Mouse (Mus musculus) kidney, adult 2 months (tissue): ENCODE data around the gene Lman2. TPM values are rescaled to one million over a fixed set of nuclear protein-coding genes. Genes with fewer than 3 reads are reported as not detected.

Experiments
- DNase-seq: peaks from one replicate; pipeline ENCODE4 v3.0.0; 2021
- H3K27ac ChIP-seq: fragments of 200-500 bp; 2 replicates; pipeline ENCODE4 v1.5.1; 2012; ENCODE audit warnings: low read depth, low read length, control low read depth, inconsistent platforms; ENCODE audit not compliant: insufficient read depth
- H3K27me3 ChIP-seq: fragments of 200-500 bp; replicated peaks from 2 replicates; pipeline ENCODE4 v1.6.1; 2012; ENCODE audit warnings: mild to moderate bottlenecking, moderate library complexity, low read length, inconsistent platforms; ENCODE audit not compliant: control insufficient read depth, insufficient read depth
- H3K36me3 ChIP-seq: fragments of 200-500 bp; 2 replicates; pipeline ENCODE4 v1.6.1; 2012; ENCODE audit warnings: mild to moderate bottlenecking, moderate library complexity, low read length, inconsistent platforms; ENCODE audit not compliant: control insufficient read depth, insufficient read depth
- H3K4me1 ChIP-seq: fragments of 200-500 bp; 2 replicates; pipeline ENCODE4 v1.6.1; 2011; ENCODE audit warnings: low read length; ENCODE audit not compliant: control insufficient read depth, insufficient read depth
- H3K4me3 ChIP-seq: fragments of 200-500 bp; 2 replicates; pipeline ENCODE4 v1.5.1; 2011; ENCODE audit warnings: mild to moderate bottlenecking, low read depth, low read length, control low read depth; ENCODE audit not compliant: insufficient read depth
- CTCF ChIP-seq: fragments of 200-500 bp; conservative IDR thresholded peaks from 2 replicates; pipeline ENCODE4 v1.5.1; 2011; ENCODE audit warnings: low read depth, mild to moderate bottlenecking, control low read depth, low read length, moderate library complexity, mixed read lengths; ENCODE audit not compliant: insufficient read depth, insufficient read length
- POLR2A ChIP-seq: fragments of 200-500 bp; IDR thresholded peaks from one replicate; pipeline ENCODE4 v1.6.1; 2011; ENCODE audit warnings: low read depth, low read length, control low read depth
- WGBS: fragments of 180-500 bp; shearing (Covaris S2); methylation state at CpG from one replicate; pipeline ENCODE4 v1.1.7; 2018; 5-methylcytosine and 5-hydroxymethylcytosine counted together
- polyA plus RNA-seq: library from polyadenylated mRNA; depleted of rRNA; stranded (reverse); fragments of >200 nt; gene quantifications from 2 replicates; pipeline ENCODE4 v1.2.3, GENCODE M21; 2012

Lman2 gene
- polyA plus RNA-seq, 1 experiment = 114 TPM

DNA sequence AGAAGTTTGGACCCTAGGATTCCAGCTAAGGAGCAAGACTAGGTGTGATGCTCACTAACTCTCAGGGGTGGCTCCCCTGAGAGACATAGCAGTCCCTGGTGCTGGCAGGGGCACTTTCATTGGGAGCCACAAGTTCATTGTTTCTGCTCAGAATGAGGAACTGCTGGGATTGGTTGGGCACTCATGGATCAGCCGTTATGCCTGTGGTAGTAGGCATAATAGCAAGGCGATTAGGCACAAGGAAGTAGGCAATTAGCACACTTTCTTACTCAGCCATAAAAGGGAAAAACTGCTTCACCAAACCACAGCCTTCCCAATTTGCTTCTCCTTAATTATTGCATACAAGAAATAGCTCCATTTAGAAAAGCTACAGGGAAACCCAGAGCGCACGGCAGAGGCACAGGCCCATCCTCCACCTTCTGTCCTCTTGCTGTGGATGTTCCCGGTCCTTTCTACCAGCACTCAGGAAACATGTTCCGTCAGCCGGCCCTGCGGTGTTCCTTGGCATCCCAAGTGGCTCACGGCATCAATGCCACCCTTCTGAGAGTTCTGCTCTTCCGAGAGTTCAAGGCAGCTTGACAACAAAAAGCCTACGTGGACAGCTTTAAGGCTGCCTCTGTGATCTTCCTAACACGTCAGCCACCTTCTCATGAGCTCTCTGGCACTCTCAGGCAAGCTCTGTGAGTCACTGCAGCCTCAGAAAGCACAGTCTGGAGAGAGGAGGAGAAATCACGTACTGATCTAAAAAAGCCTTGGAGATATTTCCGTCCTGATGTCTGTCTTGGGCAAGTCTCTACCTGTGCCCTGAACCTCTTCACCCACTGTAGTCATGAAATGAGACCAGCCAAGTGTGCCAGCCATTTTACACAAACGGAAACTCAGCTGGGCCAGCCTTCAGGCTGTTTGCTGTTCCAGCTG lies 41.6 kb upstream of the Lman2 start:
- Histone ChIP-seq H3K27ac (peak overlapping the region; percentile 90), H3K36me3 (peaks cover 9% of the 10 kb centered on the region; the same call in 1 of the 2 replicates), H3K4me3 (peak overlapping the region; percentile 67), H3K4me1 (no peaks in the 10 kb centered on the region), H3K27me3 (no peaks in the 10 kb centered on the region)
- TF ChIP-seq CTCF (no peak), POLR2A (no peak)
- WGBS = 42% methylated on average over 15 of the region's 15 CpGs
- peak; percentile 40 for DNase-seq

DNA sequence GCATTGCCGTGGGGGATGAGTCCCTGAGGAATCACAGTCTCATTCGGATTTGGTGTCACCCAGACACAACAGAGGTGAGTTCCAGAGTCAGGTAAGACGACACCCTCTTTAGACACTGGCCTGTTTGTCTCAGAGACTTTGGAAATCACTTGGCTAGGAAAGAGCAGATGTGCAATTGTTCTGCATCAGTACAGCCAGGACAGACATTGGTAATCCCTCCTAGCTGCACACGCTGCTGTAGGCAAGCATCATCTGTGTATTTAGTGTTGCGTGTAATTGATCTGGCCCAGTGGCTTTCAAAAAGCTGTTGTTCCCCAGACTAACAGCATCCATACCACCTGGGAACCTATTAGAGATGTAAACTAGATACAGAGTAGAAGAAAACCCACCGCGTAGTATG lies 40.7 kb upstream of the Lman2 start:
- Histone ChIP-seq H3K4me3 (peak overlapping the region; percentile 67), H3K4me1 (0 out of 2 replicates have a peak, but pooled peaks cover 4% of the 10 kb centered on the region), H3K27me3 (no peaks in the 10 kb centered on the region), H3K27ac (peak overlapping the region; percentile 90), H3K36me3 (peaks cover 9% of the 10 kb centered on the region; the same call in 1 of the 2 replicates)
- TF ChIP-seq CTCF (no peak), POLR2A (no peak)
- DNase-seq = no peak
- WGBS = 48% methylated on average over 7 of the region's 7 CpGs

DNA sequence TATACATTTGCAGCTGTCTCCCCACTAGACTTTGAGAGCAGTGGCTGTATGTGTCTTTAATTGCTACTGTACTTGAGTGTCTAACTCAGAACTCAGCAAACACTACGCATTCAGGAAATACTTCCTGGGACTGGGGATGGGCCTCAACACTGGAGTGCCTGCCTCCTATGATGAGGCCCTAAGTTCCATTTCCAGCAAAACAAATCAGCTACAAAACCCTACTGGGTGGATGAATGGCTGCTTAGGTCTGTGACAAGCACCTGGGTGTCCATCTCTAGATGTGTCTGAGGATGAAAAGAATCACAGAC lies 37.4 kb upstream of the Lman2 start:
- Histone ChIP-seq H3K4me3 (peak overlapping the region; percentile 67), H3K36me3 (peaks cover 7% of the 10 kb centered on the region; the same call in 1 of the 2 replicates), H3K4me1 (0 out of 2 replicates have a peak, but pooled peaks cover 4% of the 10 kb centered on the region), H3K27me3 (no peaks in the 10 kb centered on the region), H3K27ac (peak overlapping the region; percentile 90)
- 33% methylated on average over 1 of the region's 1 CpGs for WGBS
- peak; percentile 12 for DNase-seq
- TF ChIP-seq POLR2A (no peak), CTCF (no peak)

DNA sequence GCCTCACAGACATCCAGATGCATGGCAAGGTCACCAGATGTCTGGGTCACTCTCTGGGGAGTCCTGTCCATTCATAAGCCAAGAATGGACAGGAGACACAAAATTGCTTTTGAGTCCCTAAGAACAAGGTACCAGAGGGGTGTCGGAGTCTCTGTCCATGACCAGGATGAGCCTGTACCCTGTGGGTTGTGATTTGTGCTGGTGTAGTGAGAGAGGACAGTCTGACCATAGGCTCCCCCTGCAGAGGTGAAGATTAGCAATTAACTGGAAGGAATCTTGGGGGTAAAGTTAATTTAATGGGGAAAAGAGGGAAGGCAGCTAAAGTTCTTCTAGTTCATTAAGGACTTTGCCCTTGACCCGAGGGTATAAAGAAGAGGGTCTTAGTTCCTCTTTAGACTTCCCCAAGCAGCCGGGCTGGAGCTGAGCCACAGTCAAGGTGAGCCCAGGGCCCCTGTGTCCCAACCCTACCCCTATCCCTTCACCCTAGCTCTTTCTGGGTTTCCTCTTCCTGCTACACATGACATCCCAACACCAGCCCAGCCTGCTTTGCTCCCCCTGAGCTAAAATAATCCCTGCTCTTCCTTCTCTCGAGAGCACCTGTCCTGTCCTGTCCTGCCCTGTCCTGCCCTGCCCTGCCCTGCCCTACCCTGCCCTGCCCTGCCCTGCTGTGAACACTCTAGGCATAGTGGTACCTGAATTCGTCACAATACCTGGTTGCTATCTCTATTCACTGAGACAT lies 36.9 kb upstream of the Lman2 start:
- DNase-seq = peak; percentile 89
- Histone ChIP-seq H3K27ac (peak overlapping the region; percentile 90), H3K27me3 (no peaks in the 10 kb centered on the region), H3K4me3 (peak overlapping the region; percentile 67), H3K4me1 (0 out of 2 replicates have a peak, but pooled peaks cover 4% of the 10 kb centered on the region), H3K36me3 (peaks cover 7% of the 10 kb centered on the region; the same call in 1 of the 2 replicates)
- 50% methylated on average over 5 of the region's 5 CpGs for WGBS
- TF ChIP-seq CTCF (no peak), POLR2A (peak; percentile 98)

DNA sequence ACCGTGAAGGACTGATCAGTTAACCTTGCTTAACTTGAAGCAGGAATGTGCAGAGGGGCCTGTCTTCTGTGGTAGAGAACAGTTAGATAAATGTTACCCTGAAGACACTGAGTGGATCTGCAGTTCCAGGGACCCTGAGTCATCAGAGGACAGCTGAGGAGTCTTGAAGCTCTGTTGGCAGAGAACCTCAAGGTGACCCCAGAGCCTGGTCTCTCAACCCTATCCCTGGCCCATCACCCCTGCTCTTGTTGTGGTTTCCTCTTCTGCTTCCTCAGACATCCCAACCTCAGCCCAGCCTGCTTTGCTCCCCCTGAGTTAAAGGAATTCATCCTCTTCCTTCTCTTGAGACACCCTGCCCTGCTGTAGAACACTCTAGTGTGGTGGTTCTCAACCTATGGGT lies 35.5 kb upstream of the Lman2 start, which contains the start of gene Slc34a1:
TSS of gene Slc34a1 (plus strand) at position 100 of the 400 bp plus-strand sequence.
- H3K27me3 ChIP-seq = no peaks in the 10 kb centered on the region

DNA sequence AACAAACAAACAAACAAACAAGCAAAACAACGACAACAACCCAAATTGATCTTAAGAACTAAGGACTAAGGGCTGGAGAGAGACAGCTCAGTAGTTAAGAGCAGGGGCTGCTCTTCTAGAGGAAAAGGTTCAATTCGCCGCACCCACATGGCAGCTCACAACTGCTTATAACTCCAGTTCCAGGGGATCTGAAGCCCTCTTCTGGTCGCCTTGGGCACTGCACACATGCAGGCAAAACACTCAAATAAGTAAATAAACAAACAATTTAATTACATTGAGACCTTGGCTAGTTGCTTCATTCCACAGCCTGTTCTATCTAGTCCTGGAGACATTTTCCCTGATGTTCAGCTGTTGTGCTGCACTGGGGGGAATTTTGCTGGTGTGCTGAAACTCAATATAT lies 30.4 kb upstream of the Lman2 start:
- H3K36me3 ChIP-seq = no peaks in the 10 kb centered on the region
- peaks cover 4% of the 10 kb centered on the region; the same call in 1 of the 2 replicates for H3K4me1 ChIP-seq
- no peaks in the 10 kb centered on the region for H3K27me3 ChIP-seq
- H3K4me3 ChIP-seq = no peak overlapping the region
- TF ChIP-seq POLR2A (no peak), CTCF (peak; percentile 33; the same call in 1 of the 2 replicates)
- WGBS = 79% methylated on average over 4 of the region's 4 CpGs
- H3K27ac ChIP-seq = peak overlapping the region; percentile 68
- peak; percentile 31 for DNase-seq

More for the DNA sequence above, 35.5 kb upstream of the Lman2 start, which contains the start of gene Slc34a1:
- TF ChIP-seq CTCF = no peak
- no peak for TF ChIP-seq POLR2A
- DNase-seq = no peak
- Histone ChIP-seq H3K4me1 (0 out of 2 replicates have a peak, but pooled peaks cover 4% of the 10 kb centered on the region), H3K27ac (peak within 1 kb of the TSS; percentile 48), H3K36me3 (peaks cover 7% of the 10 kb centered on the region; the same call in 1 of the 2 replicates), H3K4me3 (no peak within 1 kb of the TSS)
- 46% methylated on average over 1 of the region's 1 CpGs for WGBS

DNA sequence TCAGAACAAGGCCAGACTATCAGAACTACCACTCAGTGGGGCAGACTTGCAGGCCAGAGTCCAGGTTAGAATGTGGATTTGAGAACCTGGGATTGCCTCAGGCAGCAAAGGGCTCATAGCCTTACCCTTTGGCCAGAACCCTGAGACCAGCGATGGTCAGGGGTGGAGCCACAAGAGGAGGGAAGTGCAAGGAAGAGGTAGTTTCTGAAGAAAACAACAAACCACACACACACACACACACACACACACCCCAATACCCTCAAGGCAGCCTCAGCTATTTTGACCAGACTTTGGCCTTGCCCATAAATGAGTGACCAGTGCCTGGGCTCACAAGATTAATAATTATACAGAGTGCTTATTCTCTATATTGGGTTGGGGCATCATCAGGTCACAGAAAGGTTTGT lies 29.0 kb upstream of the Lman2 start:
- Histone ChIP-seq H3K4me1 (peaks cover 4% of the 10 kb centered on the region; the same call in 1 of the 2 replicates), H3K27me3 (no peaks in the 10 kb centered on the region), H3K27ac (peak overlapping the region; percentile 95), H3K36me3 (no peaks in the 10 kb centered on the region), H3K4me3 (no peak overlapping the region)
- TF ChIP-seq CTCF (no peak), POLR2A (no peak)
- DNase-seq = peak; percentile 94
- WGBS = 40% methylated on average over 1 of the region's 1 CpGs
